Mouse (Mus musculus) embryonic fibroblast, embryonic 13.5 days (primary cell): Measurements from ENCODE around the gene Stk10.

ENCODE experiments used
- CTCF ChIP-seq: IDR thresholded peaks from 2 replicates; pipeline ENCODE4 v1.5.1; 2011; ENCODE audit warnings: mild to moderate bottlenecking, control low read depth, low read length, moderate library complexity, borderline replicate concordance; ENCODE audit not compliant: insufficient read depth
- POLR2A ChIP-seq: IDR thresholded peaks from 2 replicates; pipeline ENCODE4 v1.6.1; 2011; ENCODE audit warnings: low read depth, mild to moderate bottlenecking, control low read depth, low read length, moderate library complexity

DNA sequence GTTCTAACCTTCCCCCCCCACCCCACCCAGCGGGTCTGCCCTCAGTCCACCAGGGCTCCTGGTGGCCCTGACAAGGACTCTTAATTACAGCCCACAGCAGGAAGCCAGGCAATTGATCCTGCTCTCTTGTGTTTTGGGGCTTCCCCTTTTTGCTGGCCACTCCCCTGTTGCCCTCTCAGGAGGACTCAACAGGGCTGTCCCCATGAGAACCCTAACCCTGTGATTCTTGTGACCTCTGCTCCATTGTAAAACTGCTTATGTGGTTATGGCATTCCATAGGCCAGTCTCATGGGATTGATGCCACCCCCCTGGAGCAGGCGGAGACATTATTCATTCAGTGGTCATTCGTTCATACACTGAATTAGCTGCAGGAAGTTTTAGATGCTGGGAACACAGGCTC, 30.6 kb downstream of the Stk10 start:
- TF ChIP-seq POLR2A: no peak
- no peak for TF ChIP-seq CTCF
